Mouse (Mus musculus) neural tube, embryonic 11.5 days (tissue): ENCODE results near the gene Krtap4-8. TPM values are rescaled to one million over a fixed set of nuclear protein-coding genes. Genes with fewer than 3 reads are reported as not detected.
"Not testable (repeated sequence)": the region's sequence is repeated elsewhere in the genome, so short reads cannot be mapped to it uniquely, and the experiment has no call there.

ENCODE experiments used
- ATAC-seq: fragments of 200-750 bp; cut with Nextera tagmentation; 2 replicates; pipeline ENCODE4 v1.8.0; 2017; ENCODE audit warnings: moderate number of reproducible peaks, mild to moderate bottlenecking, moderate TSS enrichment, moderate library complexity; ENCODE audit not compliant: insufficient read depth, low FRiP score, low TSS enrichment
- DNase-seq: peaks from one replicate; pipeline ENCODE4 v3.0.0-alpha.2; 2015; ENCODE audit warnings: low spot score
- H3K27ac ChIP-seq: fragments of 300-500 bp; sonication (generic); 2 replicates; pipeline ENCODE4 v1.5.1; 2014; ENCODE audit warnings: low read depth, mild to moderate bottlenecking, low read length
- H3K27me3 ChIP-seq: fragments of 300-500 bp; sonication (generic); 2 replicates; pipeline ENCODE4 v1.6.1; 2014; ENCODE audit warnings: mild to moderate bottlenecking, low read length, mixed read lengths; ENCODE audit not compliant: control insufficient read depth, insufficient read depth
- H3K36me3 ChIP-seq: fragments of 300-500 bp; sonication (generic); 2 replicates; pipeline ENCODE4 v1.6.1; 2014; ENCODE audit warnings: mild to moderate bottlenecking, low read length, moderate library complexity, mixed read lengths; ENCODE audit not compliant: control insufficient read depth, insufficient read depth
- H3K4me1 ChIP-seq: fragments of 300-500 bp; sonication (generic); 2 replicates; pipeline ENCODE4 v1.6.1; 2014; ENCODE audit warnings: low read length, mixed read lengths; ENCODE audit not compliant: control insufficient read depth, insufficient read depth
- H3K4me2 ChIP-seq: fragments of 300-500 bp; sonication (generic); 2 replicates; pipeline ENCODE4 v1.6.1; 2014; ENCODE audit warnings: low read depth, mild to moderate bottlenecking, moderate library complexity
- H3K4me3 ChIP-seq: fragments of 300-500 bp; sonication (generic); 2 replicates; pipeline ENCODE4 v1.5.1; 2014; ENCODE audit warnings: low read depth, low read length
- H3K9ac ChIP-seq: fragments of 300-500 bp; sonication (generic); 2 replicates; pipeline ENCODE4 v1.6.1; 2014; ENCODE audit warnings: mild to moderate bottlenecking, low read length
- H3K9me3 ChIP-seq: fragments of 300-500 bp; sonication (generic); 2 replicates; pipeline ENCODE4 v1.6.1; 2016; ENCODE audit warnings: low read length; ENCODE audit not compliant: control insufficient read depth
- WGBS: fragments of 180-500 bp; shearing (Covaris S2); extraction: QIAGEN DNeasy Blood & Tissue Kit; methylation state at CpG from one replicate; pipeline ENCODE4 v1.1.7; 2014; 5-methylcytosine and 5-hydroxymethylcytosine counted together
- polyA plus RNA-seq: library from polyadenylated mRNA; unstranded; fragments of >200 nt; fragmentation: Nextera tagmentation; extraction: Ambion mirVana; gene quantifications from 2 replicates; pipeline ENCODE4 v1.2.1, GENCODE M21; 2014

Krtap4-8 gene
- not detected in 2 replicates for polyA plus RNA-seq

GRCm38 (mm10) chr11:99780604-99781003, at the start of gene Krtap4-8:
Krtap4-8 (minus strand) TSS chr11:99780704.
- no peak for ATAC-seq
- Histone ChIP-seq H3K4me1 (peaks cover 5% of the 10 kb centered on the region; the same call in 1 of the 2 replicates), H3K4me2 (no peak within 1 kb of the TSS), H3K9ac (no peak within 1 kb of the TSS), H3K4me3 (no peak within 1 kb of the TSS), H3K27ac (no peak within 1 kb of the TSS), H3K27me3 (no peaks in the 10 kb centered on the region), H3K36me3 (no peaks in the 10 kb centered on the region), H3K9me3 (no peaks in the 10 kb centered on the region)
- WGBS: 92% methylated on average over 2 of the region's 2 CpGs
- DNase-seq: no peak

GRCm38 (mm10) chr11:99815566-99815965, 35.1 kb upstream of the Krtap4-8 start, which contains the start of gene Gm11564:
Gm11564 (minus strand) TSS chr11:99815666.
- H3K36me3 ChIP-seq, DNase-seq, H3K4me1 ChIP-seq, ATAC-seq, H3K27ac ChIP-seq, H3K27me3 ChIP-seq, H3K4me3 ChIP-seq, H3K9ac ChIP-seq, H3K4me2 ChIP-seq, H3K9me3 ChIP-seq: not testable (repeated sequence)
- 94% methylated on average over 2 of the region's 2 CpGs for WGBS

GRCm38 (mm10) chr11:99809792-99810191, 29.3 kb upstream of the Krtap4-8 start, which contains the start of gene Krtap4-13:
Krtap4-13 (minus strand) TSS chr11:99809892.
- not testable (repeated sequence) for H3K27me3 ChIP-seq, H3K36me3 ChIP-seq, ATAC-seq, H3K4me3 ChIP-seq, H3K4me2 ChIP-seq, H3K27ac ChIP-seq, DNase-seq, H3K9ac ChIP-seq, H3K9me3 ChIP-seq, H3K4me1 ChIP-seq

- DNase-seq, H3K9ac ChIP-seq, ATAC-seq, H3K4me2 ChIP-seq, H3K27ac ChIP-seq, H3K36me3 ChIP-seq, H3K4me3 ChIP-seq, H3K4me1 ChIP-seq, H3K27me3 ChIP-seq, H3K9me3 ChIP-seq: not testable (repeated sequence)
- WGBS: no CpG with 5 or more reads among the region's 1 CpGs
Observed at GRCm38 (mm10) chr11:99804346-99804745, 23.8 kb upstream of the Krtap4-8 start, which contains the start of gene Gm11554. Gm11554 (minus strand) TSS chr11:99804446.

- not testable (repeated sequence) for H3K27me3 ChIP-seq, DNase-seq, H3K36me3 ChIP-seq, H3K9me3 ChIP-seq, ATAC-seq, H3K9ac ChIP-seq, H3K27ac ChIP-seq, H3K4me2 ChIP-seq, H3K4me1 ChIP-seq, H3K4me3 ChIP-seq
- no CpG with 5 or more reads among the region's 1 CpGs for WGBS
Observed at GRCm38 (mm10) chr11:99798832-99799231, 18.3 kb upstream of the Krtap4-8 start, which contains the start of gene Gm11569. Gm11569 (minus strand) TSS chr11:99798932.

GRCm38 (mm10) chr11:99793367-99793766, 12.9 kb upstream of the Krtap4-8 start, which contains the start of gene Gm11596:
Gm11596 (minus strand) TSS chr11:99793467.
- ATAC-seq (no peak), DNase-seq (no peak)
- Histone ChIP-seq H3K4me3 (no peak within 1 kb of the TSS), H3K9ac (no peak within 1 kb of the TSS), H3K4me1 (no peaks in the 10 kb centered on the region), H3K36me3 (no peaks in the 10 kb centered on the region), H3K27ac (no peak within 1 kb of the TSS), H3K9me3 (no peaks in the 10 kb centered on the region), H3K27me3 (no peaks in the 10 kb centered on the region), H3K4me2 (no peak within 1 kb of the TSS)
- WGBS: 82% methylated on average over 2 of the region's 2 CpGs

GRCm38 (mm10) chr11:99784900-99785299, 4.4 kb upstream of the Krtap4-8 start, which contains the start of gene Krtap4-9:
Krtap4-9 (plus strand) TSS chr11:99785200.
- H3K4me1 ChIP-seq, H3K9me3 ChIP-seq, ATAC-seq, H3K27ac ChIP-seq, H3K9ac ChIP-seq, H3K36me3 ChIP-seq, H3K4me3 ChIP-seq, H3K4me2 ChIP-seq, DNase-seq, H3K27me3 ChIP-seq: not testable (repeated sequence)

- Histone ChIP-seq H3K9me3 (no peaks in the 10 kb centered on the region), H3K4me1 (peaks cover 5% of the 10 kb centered on the region; the same call in 1 of the 2 replicates), H3K4me3 (no peak overlapping the region), H3K36me3 (no peaks in the 10 kb centered on the region), H3K4me2 (no peak overlapping the region), H3K27ac (no peak overlapping the region), H3K9ac (no peak overlapping the region), H3K27me3 (no peaks in the 10 kb centered on the region)
- 35% methylated on average over 7 of the region's 7 CpGs for WGBS
- DNase-seq (peak; percentile 15), ATAC-seq (no peak)
Observed at GRCm38 (mm10) chr11:99778401-99778800, 2.1 kb downstream of the Krtap4-8 start.

GRCm38 (mm10) chr11:99772813-99773212, 7.7 kb downstream of the Krtap4-8 start, which contains the start of gene Gm11595:
Gm11595 (minus strand) TSS chr11:99772913.
- H3K4me2 ChIP-seq, DNase-seq, H3K4me3 ChIP-seq, ATAC-seq, H3K4me1 ChIP-seq, H3K36me3 ChIP-seq, H3K9ac ChIP-seq, H3K27ac ChIP-seq, H3K9me3 ChIP-seq, H3K27me3 ChIP-seq: not testable (repeated sequence)
